Mouse (Mus musculus): ENCODE data around the gene Gpr156. TPM values are rescaled to one million over a fixed set of nuclear protein-coding genes. Genes with fewer than 3 reads are reported as not detected.
"Not testable (repeated sequence)": the region's sequence is repeated elsewhere in the genome, so short reads cannot be mapped to it uniquely, and the experiment has no call there.

Gpr156 gene
- polyA plus RNA-seq, 1 experiment from 2014 or later: 0.09 TPM

DNA sequence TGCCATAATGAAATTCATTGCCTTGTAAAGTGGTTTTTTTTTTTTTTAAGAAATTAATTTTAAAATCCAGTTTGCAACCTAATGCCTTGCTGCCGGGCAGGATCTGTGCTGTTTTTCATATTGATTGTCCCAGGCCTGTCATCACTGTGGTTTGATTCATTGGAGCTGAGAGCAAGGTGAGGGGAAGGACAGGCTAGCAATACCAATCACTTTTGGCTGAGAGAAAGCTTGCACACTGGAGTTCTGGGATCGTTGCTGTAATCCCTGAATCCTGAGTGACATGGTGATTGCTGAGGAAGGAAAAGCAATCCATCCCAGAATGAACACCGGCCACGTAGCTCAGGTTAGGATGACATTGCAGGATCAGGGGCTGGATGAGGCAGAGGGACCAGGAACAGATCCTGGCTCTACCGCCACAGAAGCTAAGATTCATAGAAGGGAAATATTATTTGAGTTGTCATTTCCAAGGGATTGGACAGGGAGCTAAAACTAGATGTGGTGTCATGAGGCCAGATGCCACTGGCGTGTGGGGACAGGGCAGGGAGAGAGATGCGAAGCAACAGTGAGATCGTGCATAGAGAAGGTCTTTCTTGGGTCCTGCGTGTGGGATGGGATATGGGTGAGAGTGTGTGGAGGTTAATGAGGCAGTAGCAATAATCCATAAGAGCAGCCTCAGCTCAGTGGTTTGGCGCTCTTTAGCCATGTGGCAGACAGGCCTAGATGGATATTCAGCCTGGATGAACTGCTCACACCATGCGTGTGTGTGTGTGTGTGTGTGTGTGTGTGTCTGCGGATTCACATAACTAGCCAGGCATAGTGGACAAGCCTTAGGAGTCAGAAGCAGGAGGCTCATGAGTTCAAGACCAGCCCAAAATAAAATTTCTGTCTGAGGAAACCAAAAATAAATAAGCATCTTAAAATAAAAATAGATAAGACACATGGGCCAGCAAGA, 38.0 kb downstream of the Gpr156 start:
- Histone ChIP-seq H3K9me3 (ENCODE audit: control insufficient read depth) (no peaks in the 10 kb centered on the region), H3K9ac (ENCODE audit: low read depth, low read length) (no peak overlapping the region), H3K4me3 (ENCODE audit: low read depth, low read length) (no peak overlapping the region), H3K27me3 (replicated peaks; ENCODE audit: control insufficient read depth, insufficient read depth, low read length) (no peaks in the 10 kb centered on the region), H3K27ac (ENCODE audit: low read depth, low read length) (no peak overlapping the region), H3K4me2 (replicated peaks; ENCODE audit: low read depth) (no peak overlapping the region), H3K4me1 (replicated peaks; ENCODE audit: control insufficient read depth, insufficient read depth, low read length) (0 out of 2 replicates have a peak, but pooled peaks cover 7% of the 10 kb centered on the region), H3K36me3 (ENCODE audit: control insufficient read depth, insufficient read depth) (no peaks in the 10 kb centered on the region)
- TF ChIP-seq CTCF (IDR thresholded peaks at IDR 0.05; ENCODE audit: low read depth): no peak
- no peak for ATAC-seq
- 86% methylated on average over 12 of the region's 12 CpGs for WGBS

GRCm38 (mm10) chr16:37955336-37955917, 39.1 kb downstream of the Gpr156 start:
- no peaks in the 10 kb centered on the region for H3K36me3 ChIP-seq (ENCODE audit: control insufficient read depth, insufficient read depth)
- no peak for ATAC-seq
- 0 out of 2 replicates have a peak, but pooled peaks cover 7% of the 10 kb centered on the region for H3K4me1 ChIP-seq (replicated peaks; ENCODE audit: control insufficient read depth, insufficient read depth, low read length)
- H3K27ac ChIP-seq (ENCODE audit: low read depth, low read length): no peak overlapping the region
- no peak for TF ChIP-seq CTCF (IDR thresholded peaks at IDR 0.05; ENCODE audit: low read depth)
- no peak overlapping the region for H3K9ac ChIP-seq (ENCODE audit: low read depth, low read length)
- no peak overlapping the region for H3K4me3 ChIP-seq (ENCODE audit: low read depth, low read length)
- H3K4me2 ChIP-seq (replicated peaks; ENCODE audit: low read depth): no peak overlapping the region
- 45% methylated on average over 13 of the region's 13 CpGs for WGBS
- no peaks in the 10 kb centered on the region for H3K9me3 ChIP-seq (ENCODE audit: control insufficient read depth)
- H3K27me3 ChIP-seq (replicated peaks; ENCODE audit: control insufficient read depth, insufficient read depth, low read length): no peaks in the 10 kb centered on the region

DNA sequence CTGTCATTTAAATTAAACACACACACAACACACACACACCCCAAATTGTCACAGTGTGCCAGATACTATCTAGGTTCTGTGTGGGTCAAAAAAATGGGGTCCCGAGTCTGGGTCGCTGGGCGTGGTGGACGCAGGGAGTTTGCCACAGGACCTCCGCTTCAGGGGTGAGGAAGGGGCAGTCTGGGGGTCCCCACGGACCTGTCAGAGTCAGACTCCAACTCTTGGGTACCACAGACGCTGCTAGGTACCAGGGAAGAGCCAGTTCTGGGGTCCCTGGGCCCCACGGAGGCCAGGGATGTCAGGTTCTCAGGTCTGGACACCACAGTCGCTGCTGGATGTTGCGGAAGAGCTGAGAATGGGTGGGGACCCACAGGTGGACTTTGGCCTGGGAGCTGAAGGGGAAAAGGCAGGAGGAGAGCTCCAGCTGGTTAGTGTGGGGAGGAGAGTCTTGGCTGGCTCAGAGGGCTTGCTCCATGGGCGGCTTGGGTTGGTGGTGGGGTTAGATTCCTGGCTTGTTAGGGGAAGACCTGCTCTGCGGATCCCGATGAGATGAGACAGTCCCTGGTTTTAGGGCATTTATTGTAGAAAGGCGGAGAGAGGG, 39.9 kb downstream of the Gpr156 start:
- Histone ChIP-seq H3K4me1 (replicated peaks; ENCODE audit: control insufficient read depth, insufficient read depth, low read length) (0 out of 2 replicates have a peak, but pooled peaks cover 7% of the 10 kb centered on the region), H3K36me3 (ENCODE audit: control insufficient read depth, insufficient read depth) (no peaks in the 10 kb centered on the region), H3K9me3 (ENCODE audit: control insufficient read depth) (no peaks in the 10 kb centered on the region), H3K27me3 (replicated peaks; ENCODE audit: control insufficient read depth, insufficient read depth, low read length) (no peaks in the 10 kb centered on the region), H3K27ac (ENCODE audit: low read depth, low read length) (peak overlapping the region; percentile 9; the same call in 1 of the 2 replicates), H3K4me2 (replicated peaks; ENCODE audit: low read depth) (peak overlapping the region; percentile 53), H3K4me3 (ENCODE audit: low read depth, low read length) (no peak overlapping the region), H3K9ac (ENCODE audit: low read depth, low read length) (no peak overlapping the region)
- no peak for TF ChIP-seq CTCF (IDR thresholded peaks at IDR 0.05; ENCODE audit: low read depth)
- 50% methylated on average over 14 of the region's 14 CpGs for WGBS
- ATAC-seq: peak; percentile 90

- WGBS: 33% methylated on average over 4 of the region's 4 CpGs
- ATAC-seq: peak; percentile 39
- no peak for TF ChIP-seq CTCF (IDR thresholded peaks at IDR 0.05; ENCODE audit: low read depth)
- peak overlapping the region; percentile 9; the same call in 1 of the 2 replicates for H3K27ac ChIP-seq (ENCODE audit: low read depth, low read length)
- H3K27me3 ChIP-seq (replicated peaks; ENCODE audit: control insufficient read depth, insufficient read depth, low read length): no peaks in the 10 kb centered on the region
- 0 out of 2 replicates have a peak, but pooled peaks cover 7% of the 10 kb centered on the region for H3K4me1 ChIP-seq (replicated peaks; ENCODE audit: control insufficient read depth, insufficient read depth, low read length)
- H3K9me3 ChIP-seq (ENCODE audit: control insufficient read depth): no peaks in the 10 kb centered on the region
- peak overlapping the region; percentile 53; the same call in 1 of the 2 replicates for H3K4me2 ChIP-seq (replicated peaks; ENCODE audit: low read depth)
- H3K9ac ChIP-seq (ENCODE audit: low read depth, low read length): no peak overlapping the region
- H3K36me3 ChIP-seq (ENCODE audit: control insufficient read depth, insufficient read depth): no peaks in the 10 kb centered on the region
- H3K4me3 ChIP-seq (ENCODE audit: low read depth, low read length): no peak overlapping the region
Measured at GRCm38 (mm10) chr16:37956751-37957150, 40.5 kb downstream of the Gpr156 start.

DNA sequence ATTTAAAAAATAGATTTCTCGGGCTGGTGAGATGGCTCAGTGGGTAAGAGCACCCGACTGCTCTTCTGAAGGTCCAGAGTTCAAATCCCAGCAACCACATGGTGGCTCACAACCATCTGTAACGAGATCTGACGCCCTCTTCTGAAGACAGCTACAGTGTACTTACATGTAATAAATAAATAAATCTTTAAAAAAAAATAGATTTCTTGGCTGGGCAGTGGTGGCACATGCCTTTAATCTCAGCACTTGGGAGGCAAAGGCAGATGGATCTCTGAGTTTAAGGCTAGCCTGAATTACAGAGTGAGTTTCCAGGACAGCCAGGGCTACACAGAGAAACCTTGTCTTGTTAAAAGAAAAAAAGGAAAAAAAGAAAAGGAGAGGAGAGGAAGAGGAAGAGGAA, 46.4 kb downstream of the Gpr156 start:
- not testable (repeated sequence) for H3K27ac ChIP-seq (ENCODE audit: low read depth, low read length); H3K27me3 ChIP-seq (replicated peaks; ENCODE audit: control insufficient read depth, insufficient read depth, low read length); H3K9me3 ChIP-seq (ENCODE audit: control insufficient read depth); ATAC-seq; H3K36me3 ChIP-seq (ENCODE audit: control insufficient read depth, insufficient read depth); H3K9ac ChIP-seq (ENCODE audit: low read depth, low read length); H3K4me3 ChIP-seq (ENCODE audit: low read depth, low read length); H3K4me1 ChIP-seq (replicated peaks; ENCODE audit: control insufficient read depth, insufficient read depth, low read length)
- 65% methylated on average over 4 of the region's 4 CpGs for WGBS
- H3K4me2 ChIP-seq (replicated peaks; ENCODE audit: low read depth): peak overlapping the region; percentile 51; the same call in 1 of the 2 replicates

All from intestine, postnatal 0 days (tissue).